Mouse (Mus musculus) liver, postnatal 0 days (tissue): ENCODE measurements around the gene Aebp1.

Experiments
- CTCF ChIP-seq: sonication (generic); IDR thresholded peaks from 2 replicates; pipeline ENCODE4 v1.5.1; 2016; ENCODE audit warnings: antibody characterized with exemption, low read depth
- EP300 ChIP-seq: IDR thresholded peaks from 2 replicates; pipeline ENCODE4 v1.6.1; 2016; ENCODE audit warnings: antibody characterized with exemption, low read depth, mild to moderate bottlenecking

GRCm38 (mm10) chr11:5904357-5904756 lies 42.6 kb downstream of the Aebp1 start:
- TF ChIP-seq CTCF (no peak), EP300 (no peak)
